Mouse (Mus musculus) C2C12 (cell line): ENCODE data around the gene Timeless. TPM values are rescaled to one million over a fixed set of nuclear protein-coding genes. Genes with fewer than 3 reads are reported as not detected.

Experiments used
- H3K27me3 ChIP-seq: one replicate; pipeline ENCODE4 v1.6.1; 2011; ENCODE audit not compliant: control insufficient read depth, insufficient read depth, insufficient read length
- H3K36me3 ChIP-seq: one replicate; pipeline ENCODE4 v1.6.1; 2011; ENCODE audit not compliant: control insufficient read depth, insufficient read depth
- H3K4me3 ChIP-seq: one replicate; pipeline ENCODE4 v1.5.1; 2011; ENCODE audit warnings: mild to moderate bottlenecking, control low read depth; ENCODE audit not compliant: poor library complexity, insufficient read depth, severe bottlenecking
- H3K79me2 ChIP-seq: one replicate; pipeline ENCODE4 v1.6.1; 2011; ENCODE audit not compliant: control insufficient read depth, insufficient read depth
- H3K79me3 ChIP-seq: one replicate; pipeline ENCODE4 v1.6.1; 2011; ENCODE audit warnings: low read depth, control low read depth
- H3ac ChIP-seq: one replicate; pipeline ENCODE3; 2011; ENCODE audit warnings: low read depth; ENCODE audit not compliant: control insufficient read depth, insufficient read length
- CEBPB ChIP-seq: IDR thresholded peaks from one replicate; pipeline ENCODE4 v1.6.1; 2011; ENCODE audit warnings: low read depth, mild to moderate bottlenecking, control low read depth, moderate library complexity
- CTCF ChIP-seq: IDR thresholded peaks from one replicate; pipeline ENCODE4 v1.5.1; 2011; ENCODE audit not compliant: control insufficient read depth, insufficient read depth, insufficient read length
- FOSL1 ChIP-seq: IDR thresholded peaks from one replicate; pipeline ENCODE4 v1.8.0; 2011; ENCODE audit warnings: mild to moderate bottlenecking, low read length; ENCODE audit not compliant: poor library complexity, insufficient read depth, severe bottlenecking
- MAX ChIP-seq: IDR thresholded peaks from one replicate; pipeline ENCODE4 v1.6.1; 2011; ENCODE audit warnings: mild to moderate bottlenecking, control low read depth
- MYOD1 ChIP-seq: IDR thresholded peaks from one replicate; pipeline ENCODE4 v1.6.1; 2011; ENCODE audit warnings: low read depth; ENCODE audit not compliant: control insufficient read depth, insufficient read length
- MYOG ChIP-seq: IDR thresholded peaks from one replicate; pipeline ENCODE4 v1.6.1; 2011; ENCODE audit not compliant: control insufficient read depth, insufficient read length; ENCODE audit errors: extremely low read depth
- USF1 ChIP-seq: IDR thresholded peaks from one replicate; pipeline ENCODE4 v1.6.1; 2011; ENCODE audit warnings: low read depth, mild to moderate bottlenecking, control low read depth, moderate library complexity
- long read RNA-seq, 2 experiments: library from polyadenylated mRNA; unstranded; transcript quantifications; one replicate each; pipeline ENCODE4 v2.0.0; 2019 to 2020
- polyA plus RNA-seq: library from polyadenylated mRNA; unstranded; fragments of >200 nt; fragmentation: generic; extraction: Trizol; gene quantifications from one replicate; pipeline ENCODE4 v1.2.1, GENCODE M21; 2012; ENCODE audit warnings: missing spikeins

Timeless gene
- 17.7 TPM for polyA plus RNA-seq
- long read RNA-seq, experiment 1, full-length matches to known transcripts: 4 of 10 reads
- long read RNA-seq, experiment 1, partial matches to known transcripts: 4 of 10 reads
- long read RNA-seq, experiment 1, other reads (novel, unspliced or antisense): 2 of 10 reads
- long read RNA-seq, experiment 2, full-length matches to known transcripts: 89 of 238 reads
- long read RNA-seq, experiment 2, partial matches to known transcripts: 103 of 238 reads
- long read RNA-seq, experiment 2, other reads (novel, unspliced or antisense): 46 of 238 reads

DNA sequence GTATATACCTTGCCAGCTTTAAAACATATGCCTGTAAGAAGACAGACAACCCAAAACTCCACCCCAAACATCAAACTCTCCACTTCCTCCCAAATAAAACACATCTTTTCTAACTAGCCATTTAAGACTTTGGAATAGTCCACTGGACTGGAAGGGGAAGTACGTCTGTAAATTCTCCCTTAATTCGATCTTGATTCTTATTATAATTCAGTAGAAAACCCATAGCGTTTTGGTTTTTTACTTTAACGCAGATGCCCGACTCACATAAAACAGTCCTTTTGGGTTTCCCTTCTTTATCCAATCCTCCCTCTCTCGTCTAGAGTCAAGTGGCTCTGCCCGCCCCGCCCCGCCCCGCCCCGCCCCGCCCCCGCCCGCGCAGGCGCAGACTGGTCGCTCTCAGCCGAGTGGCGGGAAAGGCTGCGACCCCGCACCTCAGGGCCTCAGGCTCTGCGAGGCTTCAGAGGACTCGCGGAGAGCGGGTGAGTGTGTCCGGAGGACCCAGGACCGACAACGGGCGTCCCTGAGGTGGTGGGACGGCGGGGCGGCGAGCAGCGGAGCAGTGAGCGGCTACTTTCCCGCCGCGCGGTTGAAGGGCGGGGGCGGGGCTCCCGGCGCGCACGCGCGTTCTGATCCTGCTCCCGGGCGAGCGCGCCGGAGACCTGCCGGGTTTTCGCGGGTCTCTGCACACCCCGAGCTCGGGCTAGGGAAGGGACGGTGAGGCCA lies at the start of gene Timeless:
TSS of gene Timeless (plus strand) at position 369 of the 723 bp plus-strand sequence.
- H3K79me3 ChIP-seq: no peaks in the 10 kb centered on the region
- peaks cover 6% of the 10 kb centered on the region for H3K36me3 ChIP-seq
- peaks cover 21% of the 10 kb centered on the region for H3K79me2 ChIP-seq
- TF ChIP-seq USF1 (no peak), FOSL1 (no peak), MYOG (no peak), MAX (no peak), CEBPB (no peak), CTCF (no peak), MYOD1 (no peak)
- no peaks in the 10 kb centered on the region for H3K27me3 ChIP-seq
- H3K4me3 ChIP-seq: peak within 1 kb of the TSS; percentile 56
- H3ac ChIP-seq: peak within 1 kb of the TSS; percentile 99

DNA sequence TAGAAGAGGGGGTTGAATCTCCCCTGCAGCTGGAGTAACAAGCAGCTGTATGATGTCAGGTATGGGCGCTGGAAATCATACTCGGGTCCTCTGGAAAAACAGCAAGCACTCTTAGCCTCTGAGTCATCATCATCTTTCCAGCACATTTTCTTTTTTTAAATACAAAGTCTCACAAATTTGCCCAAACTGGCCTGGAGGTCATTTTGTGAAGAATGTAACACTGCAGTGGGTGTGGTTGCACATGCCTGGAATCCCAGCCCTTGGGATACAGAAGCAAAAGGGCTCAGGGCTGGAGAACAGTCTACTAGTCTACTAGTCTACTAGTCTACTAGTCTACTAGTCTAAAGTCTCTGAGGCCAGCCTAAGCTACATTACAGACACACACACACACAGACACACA lies 47.6 kb upstream of the Timeless start:
- Histone ChIP-seq H3K27me3 (no peaks in the 10 kb centered on the region), H3K36me3 (no peaks in the 10 kb centered on the region), H3K79me2 (no peaks in the 10 kb centered on the region), H3ac (no peak overlapping the region), H3K79me3 (no peaks in the 10 kb centered on the region), H3K4me3 (no peak overlapping the region)
- TF ChIP-seq MAX: no peak
- no peak for TF ChIP-seq CTCF
- TF ChIP-seq USF1: no peak
- no peak for TF ChIP-seq MYOG
- TF ChIP-seq MYOD1: no peak
- no peak for TF ChIP-seq FOSL1
- TF ChIP-seq CEBPB: no peak

- H3K4me3 ChIP-seq: no peak overlapping the region
- peak; percentile 63 for TF ChIP-seq MAX
- TF ChIP-seq FOSL1: peak; percentile 14
- TF ChIP-seq MYOD1: peak; percentile 6
- no peak for TF ChIP-seq MYOG
- no peak for TF ChIP-seq CTCF
- no peaks in the 10 kb centered on the region for H3K27me3 ChIP-seq
- H3ac ChIP-seq: no peak overlapping the region
- H3K79me3 ChIP-seq: no peaks in the 10 kb centered on the region
- no peaks in the 10 kb centered on the region for H3K36me3 ChIP-seq
- no peaks in the 10 kb centered on the region for H3K79me2 ChIP-seq
Measured at GRCm38 (mm10) chr10:128185277-128185940, 46.5 kb upstream of the Timeless start.

GRCm38 (mm10) chr10:128185959-128186358 lies 45.9 kb upstream of the Timeless start:
- peak; percentile 61 for TF ChIP-seq MYOD1
- TF ChIP-seq CEBPB: no peak
- peak; percentile 16 for TF ChIP-seq MAX
- TF ChIP-seq FOSL1: no peak
- peak; percentile 63 for TF ChIP-seq CTCF
- no peak for TF ChIP-seq USF1
- TF ChIP-seq MYOG: no peak
- H3K36me3 ChIP-seq: no peaks in the 10 kb centered on the region
- H3K4me3 ChIP-seq: no peak overlapping the region
- no peaks in the 10 kb centered on the region for H3K79me3 ChIP-seq
- H3ac ChIP-seq: no peak overlapping the region
- H3K79me2 ChIP-seq: no peaks in the 10 kb centered on the region
- H3K27me3 ChIP-seq: no peaks in the 10 kb centered on the region

DNA sequence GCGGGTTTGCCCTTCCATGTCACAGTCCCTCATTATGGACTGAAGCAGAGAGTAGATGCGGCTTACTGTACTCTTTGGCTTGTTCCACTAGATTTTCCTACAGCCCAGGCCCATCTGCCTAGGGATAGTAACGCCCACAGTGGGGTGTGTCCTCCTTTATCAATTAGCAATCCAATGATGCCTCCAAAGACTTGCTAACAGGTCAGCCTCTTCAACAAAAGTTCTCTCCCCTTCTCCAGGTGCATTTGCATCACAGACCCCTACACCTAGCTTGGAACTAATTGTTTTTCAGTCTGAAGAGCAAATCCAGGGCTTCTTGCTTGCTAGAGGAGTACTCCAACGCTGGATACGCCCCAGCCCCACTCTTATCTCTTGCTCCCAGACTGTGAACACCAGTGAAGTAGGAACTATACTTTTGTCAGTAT lies 44.7 kb upstream of the Timeless start:
- no peak for TF ChIP-seq FOSL1
- no peak for TF ChIP-seq CTCF
- TF ChIP-seq MYOG: no peak
- TF ChIP-seq USF1: no peak
- TF ChIP-seq MAX: no peak
- TF ChIP-seq CEBPB: no peak
- no peak for TF ChIP-seq MYOD1

More for the DNA sequence above, 44.7 kb upstream of the Timeless start:
- no peaks in the 10 kb centered on the region for H3K79me2 ChIP-seq
- no peaks in the 10 kb centered on the region for H3K27me3 ChIP-seq
- H3K4me3 ChIP-seq: no peak overlapping the region
- no peak overlapping the region for H3ac ChIP-seq
- H3K36me3 ChIP-seq: no peaks in the 10 kb centered on the region
- no peaks in the 10 kb centered on the region for H3K79me3 ChIP-seq
